9 mouse cellular contexts compared by ENCODE assay signal in the genomic region with DNA sequence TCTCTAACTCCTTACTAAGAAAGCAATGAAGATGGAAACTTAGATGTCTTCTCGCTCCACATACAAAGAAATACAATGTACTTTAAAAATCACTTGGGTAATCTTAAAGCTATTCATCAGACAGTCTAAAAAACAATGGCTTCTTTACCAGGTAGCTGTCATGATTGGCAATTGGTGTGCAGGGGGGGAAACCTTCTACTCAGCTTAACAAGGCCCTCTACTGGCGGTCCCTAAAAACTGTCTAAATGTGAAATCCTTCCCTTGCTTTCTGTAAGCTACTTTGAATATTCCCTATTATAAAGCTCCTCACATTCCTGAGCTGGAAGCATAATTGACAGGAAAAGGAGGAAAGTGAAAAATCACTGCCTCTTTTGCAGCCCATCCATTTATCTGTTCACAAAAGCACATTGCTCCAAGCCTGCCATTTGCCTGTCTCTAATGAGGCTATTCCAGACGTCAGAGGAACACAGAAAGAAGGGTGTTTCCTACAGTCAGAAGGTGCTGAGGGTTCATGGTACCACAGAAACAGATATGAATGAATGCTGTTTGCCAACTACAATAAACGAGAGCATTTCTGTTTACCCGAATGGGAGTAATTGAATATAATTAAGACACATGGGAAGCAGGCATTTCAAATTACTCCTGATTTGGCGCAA.
DNase-seq lines count a peak whose midpoint lies in the region; ATAC-seq and TF ChIP-seq lines count a peak whose summit lies in the region.
"Had no signal": no experiment of that assay in that cellular context is flagged by ENCODE, and none has a peak within 500 bp of the region (broad histone marks: within the 10 kb centered on the region; RNA-seq: fewer than 3 reads in every experiment).

No protein-coding gene starts in this region.

- H3K79me2 ChIP-seq in CH12.LX (replicated peaks; ENCODE audit: control insufficient read depth, extremely low read depth, insufficient read depth, poor library complexity, severe bottlenecking), result no peaks in the 10 kb centered on the region

- no peaks in the 10 kb centered on the region for H3K4me1 ChIP-seq in CH12.LX (ENCODE audit: control insufficient read depth in 1 of 2, insufficient read depth in 2 of 2)
- H3K4me1 ChIP-seq in hindbrain, embryonic 15.5 days (replicated peaks), result peaks cover 15% of the 10 kb centered on the region
- peaks cover 21% of the 10 kb centered on the region for H3K4me1 ChIP-seq in neural tube, embryonic 13.5 days (replicated peaks)

- dilution Hi-C loops in CH12.LX (cut with MboI; ENCODE audit: extremely low pct_ligation_motif_present, extremely low pct_unique_long_range_greater_than_20kb, low sequenced_read_pairs), result no loop called here

- no peaks in the 10 kb centered on the region for H3K36me3 ChIP-seq in CH12.LX (replicated peaks in 1 of 2; ENCODE audit: control insufficient read depth in 1 of 2, insufficient read depth in 1 of 2, low read length in 1 of 2)
- no peaks in the 10 kb centered on the region for H3K36me3 ChIP-seq in hindbrain, embryonic 15.5 days
- no peaks in the 10 kb centered on the region for H3K36me3 ChIP-seq in neural tube, embryonic 13.5 days

- peaks cover 13% of the 10 kb centered on the region for H3K9me3 ChIP-seq in CH12.LX (replicated peaks; ENCODE audit: low read length)
- H3K9me3 ChIP-seq in hindbrain, embryonic 15.5 days, result no peaks in the 10 kb centered on the region
- H3K9me3 ChIP-seq in neural tube, embryonic 13.5 days, result no peaks in the 10 kb centered on the region

- DNase-seq in gastrocnemius, adult 2 months, result no peak
- DNase-seq in gastrocnemius, postnatal 14 days, result no peak
- DNase-seq in CH12.LX (ENCODE audit: extremely low read depth), result no peak
- peak; percentile 41 for DNase-seq in cerebellum, adult 9-10 months
- no peak for DNase-seq in heart, postnatal 25 days (ENCODE audit: low spot score)

- no peak overlapping the region for H3K27ac ChIP-seq in gastrocnemius, adult 2 months
- H3K27ac ChIP-seq in CH12.LX (ENCODE audit: insufficient read depth, low read depth), result no peak overlapping the region
- H3K27ac ChIP-seq in hindbrain, embryonic 15.5 days (replicated peaks), result peak overlapping the region; percentile 39; the same call in 1 of the 2 replicates
- H3K27ac ChIP-seq in neural tube, embryonic 13.5 days (replicated peaks), result peak overlapping the region; percentile 29

- H3K4me3 ChIP-seq in gastrocnemius, adult 2 months, result no peak overlapping the region
- no peak overlapping the region for H3K4me3 ChIP-seq in CH12.LX (replicated peaks in 1 of 3; ENCODE audit: low read depth in 2 of 3, low read length in 2 of 3, poor library complexity in 1 of 3)
- H3K4me3 ChIP-seq in hindbrain, embryonic 15.5 days, result no peak overlapping the region
- H3K4me3 ChIP-seq in neural tube, embryonic 13.5 days, result no peak overlapping the region
- H3K4me3 ChIP-seq: erythroblast, embryonic 14.5 days had no signal

- WGBS in hindbrain, embryonic 15.5 days, result 23% methylated on average over 6 of the region's 6 CpGs
- 28% methylated on average over 6 of the region's 6 CpGs for WGBS in neural tube, embryonic 13.5 days

- TF ChIP-seq EP300 in CH12.LX (IDR thresholded peaks at IDR 0.05; ENCODE audit: low read length), result no peak

- no peak for TF ChIP-seq POLR2A in CH12.LX (IDR thresholded peaks at IDR 0.05; ENCODE audit: low read depth, low read length)

- TF ChIP-seq RAD21 in CH12.LX (IDR thresholded peaks at IDR 0.05; ENCODE audit: low read depth, low read length), result peak; percentile 32

- H3K9ac ChIP-seq in CH12.LX (ENCODE audit: insufficient read depth, low read depth), result no peak overlapping the region
- no peak overlapping the region for H3K9ac ChIP-seq in hindbrain, embryonic 15.5 days
- no peak overlapping the region for H3K9ac ChIP-seq in neural tube, embryonic 13.5 days

- 0 out of 2 replicates have a peak, but pooled peaks have one; percentile 56 for ATAC-seq in hindbrain, embryonic 15.5 days (ENCODE audit: low FRiP score, low read depth)
- ATAC-seq in neural tube, embryonic 13.5 days (ENCODE audit: low read depth), result no peak; the same call in 1 of the 2 replicates
- ATAC-seq in granulocyte monocyte progenitor cell, adult 5-6 weeks (replicated peaks; ENCODE audit: poor library complexity, severe bottlenecking), result no peak

- intact Hi-C loops in gastrocnemius, adult 2 months (cut with DNase I), result no loop called here
- intact Hi-C loops in gastrocnemius, postnatal 14 days (cut with DNase I; ENCODE audit: low total_unique reads), result no loop called here
- intact Hi-C loops in heart, postnatal 25 days (cut with DNase I), result loop anchor here (10.0 kb wide), 1 partner anchor 932 kb away; no protein-coding TSS in a partner anchor

- in situ Hi-C loops in CH12.LX (cut with MboI; ENCODE audit: low pct_ligation_motif_present, low pct_unique_long_range_greater_than_20kb, low sequenced_read_pairs), result no loop called here

- no peak overlapping the region for H3K4me2 ChIP-seq in CH12.LX (ENCODE audit: insufficient read depth, low read depth, poor library complexity, severe bottlenecking)
- H3K4me2 ChIP-seq in hindbrain, embryonic 15.5 days, result no peak overlapping the region
- H3K4me2 ChIP-seq in neural tube, embryonic 13.5 days, result no peak overlapping the region

- TF ChIP-seq CTCF in gastrocnemius, adult 2 months (IDR thresholded peaks at IDR 0.05), result peak; percentile 55
- TF ChIP-seq CTCF in CH12.LX (conservative IDR thresholded peaks at IDR 0.05 in 1 of 2, IDR thresholded peaks at IDR 0.05 in 1 of 2; ENCODE audit: low read depth in 2 of 2, low read length in 2 of 2), result peak in 1 of 2 experiments; percentile 44; a peak in 2 of 4 replicates

- H3K27me3 ChIP-seq in CH12.LX (replicated peaks), result peaks cover 4% of the 10 kb centered on the region
- H3K27me3 ChIP-seq in hindbrain, embryonic 15.5 days, result no peaks in the 10 kb centered on the region
- no peaks in the 10 kb centered on the region for H3K27me3 ChIP-seq in neural tube, embryonic 13.5 days

TF ChIP-seq in CH12.LX, 34 proteins besides CTCF, POLR2A, EP300 and RAD21:
- TF ChIP-seq NELFE (IDR thresholded peaks at IDR 0.05; ENCODE audit: low read depth, low read length), result no peak
- TF ChIP-seq ELF1 (IDR thresholded peaks at IDR 0.05; ENCODE audit: low read depth, low read length), result no peak
- no peak for TF ChIP-seq GABPA (IDR thresholded peaks at IDR 0.05; ENCODE audit: insufficient replicate concordance, low read depth, low read length)
- TF ChIP-seq MXI1 (IDR thresholded peaks at IDR 0.05; ENCODE audit: low read depth, low read length), result no peak
- no peak for TF ChIP-seq UBTF (IDR thresholded peaks at IDR 0.05; ENCODE audit: low read depth, low read length)
- no peak for TF ChIP-seq TBP (conservative IDR thresholded peaks at IDR 0.05; ENCODE audit: low read depth, low read length)
- no peak for TF ChIP-seq USF2 (conservative IDR thresholded peaks at IDR 0.05; ENCODE audit: low read depth, low read length)
- TF ChIP-seq BHLHE40 (IDR thresholded peaks at IDR 0.05; ENCODE audit: low read depth, low read length), result no peak
- TF ChIP-seq JUN (IDR thresholded peaks at IDR 0.05; ENCODE audit: insufficient read depth, low read depth, low read length), result no peak
- TF ChIP-seq PAX5 (IDR thresholded peaks at IDR 0.05; ENCODE audit: low read length), result no peak
- TF ChIP-seq ZNF384 (IDR thresholded peaks at IDR 0.05; ENCODE audit: low read depth, low read length), result no peak
- TF ChIP-seq CHD2 (IDR thresholded peaks at IDR 0.05; ENCODE audit: low read length), result no peak
- no peak for TF ChIP-seq MEF2A (IDR thresholded peaks at IDR 0.05; ENCODE audit: borderline replicate concordance, low read depth, low read length)
- no peak for TF ChIP-seq MAX (IDR thresholded peaks at IDR 0.05; ENCODE audit: low read length)
- TF ChIP-seq KAT2A (IDR thresholded peaks at IDR 0.05; ENCODE audit: insufficient replicate concordance, low read length), result no peak
- no peak for TF ChIP-seq ZKSCAN1 (IDR thresholded peaks at IDR 0.05; ENCODE audit: borderline replicate concordance, low read depth, low read length)
- no peak for TF ChIP-seq ZMIZ1 (IDR thresholded peaks at IDR 0.05; ENCODE audit: low read depth, low read length)
- TF ChIP-seq E2F4 (IDR thresholded peaks at IDR 0.05; ENCODE audit: insufficient replicate concordance, low read depth, low read length), result no peak
- no peak for TF ChIP-seq NRF1 (IDR thresholded peaks at IDR 0.05; ENCODE audit: low read depth, low read length)
- no peak for TF ChIP-seq RCOR1 (conservative IDR thresholded peaks at IDR 0.05; ENCODE audit: low read depth, low read length)

Comparison
In these comparisons a context has a peak if more than half of its experiments do, and no peak if none do; other contexts are left out.
1. H3K27ac ChIP-seq: peak in hindbrain, embryonic 15.5 days (single experiment) and neural tube, embryonic 13.5 days (single experiment); none in gastrocnemius, adult 2 months (single experiment) and CH12.LX (single experiment).